Mouse (Mus musculus) induced T-regulatory cell, adult 2 months (primary cell): Measurements from ENCODE around the gene 1700029P11Rik.
"Not testable (repeated sequence)": the region's sequence is repeated elsewhere in the genome, so short reads cannot be mapped to it uniquely, and the experiment has no call there.

Experiments used
- DNase-seq: peaks from one replicate; pipeline ENCODE4 v3.0.0-alpha.2; 2012; ENCODE audit warnings: low read depth

The 1700029P11Rik gene

GRCm38 (mm10) chr15:81957598-81957997 lies 22.7 kb upstream of the 1700029P11Rik start:
- DNase-seq: no peak

DNA sequence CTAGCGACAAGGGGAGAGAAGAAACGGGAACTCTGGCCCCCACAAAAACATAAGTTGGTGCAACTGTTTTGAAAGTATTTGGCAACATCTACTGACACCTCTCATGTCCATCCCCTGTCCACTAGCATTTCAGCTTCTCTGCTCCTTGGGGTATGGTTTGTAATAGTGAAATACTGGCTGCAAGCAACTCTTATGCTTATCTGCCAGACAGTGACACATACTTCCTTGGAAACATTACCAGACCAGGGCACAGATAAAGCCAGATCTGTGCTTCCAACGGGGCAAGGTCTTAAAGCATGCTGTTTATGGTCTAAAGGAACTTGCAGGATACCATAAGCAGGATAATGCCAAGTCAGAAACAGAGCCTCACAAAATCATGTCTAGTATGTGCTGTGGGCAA lies 21.4 kb upstream of the 1700029P11Rik start:
- no peak for DNase-seq

- DNase-seq: peak; percentile 99
Observed at GRCm38 (mm10) chr15:81960171-81961077, 19.9 kb upstream of the 1700029P11Rik start, which contains the start of gene Pmm1. Gene Pmm1, minus strand, starts transcription at chr15:81960930.

DNA sequence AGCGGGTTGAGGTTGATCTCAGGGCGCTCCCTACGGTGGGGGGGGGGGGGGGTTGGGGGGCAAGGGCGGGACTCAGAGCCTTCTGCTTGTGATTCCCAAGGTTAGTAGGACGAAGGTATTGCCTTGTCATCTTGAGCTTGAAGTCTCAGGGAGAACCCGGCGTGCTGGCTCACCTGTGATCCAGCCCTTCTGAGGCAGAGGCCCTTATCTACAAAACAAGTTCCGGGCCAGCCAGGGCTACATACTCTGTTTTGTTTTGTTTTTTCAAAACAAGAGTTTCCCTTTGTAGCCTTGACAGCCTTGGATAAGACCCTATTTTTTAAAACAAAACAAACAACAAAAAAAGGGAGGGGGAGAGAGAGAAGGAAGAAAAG lies 19.3 kb upstream of the 1700029P11Rik start:
- DNase-seq: no peak

GRCm38 (mm10) chr15:81964262-81964661 lies 16.1 kb upstream of the 1700029P11Rik start:
- DNase-seq: no peak

GRCm38 (mm10) chr15:81964980-81965545 lies 15.3 kb upstream of the 1700029P11Rik start:
- DNase-seq: no peak

DNA sequence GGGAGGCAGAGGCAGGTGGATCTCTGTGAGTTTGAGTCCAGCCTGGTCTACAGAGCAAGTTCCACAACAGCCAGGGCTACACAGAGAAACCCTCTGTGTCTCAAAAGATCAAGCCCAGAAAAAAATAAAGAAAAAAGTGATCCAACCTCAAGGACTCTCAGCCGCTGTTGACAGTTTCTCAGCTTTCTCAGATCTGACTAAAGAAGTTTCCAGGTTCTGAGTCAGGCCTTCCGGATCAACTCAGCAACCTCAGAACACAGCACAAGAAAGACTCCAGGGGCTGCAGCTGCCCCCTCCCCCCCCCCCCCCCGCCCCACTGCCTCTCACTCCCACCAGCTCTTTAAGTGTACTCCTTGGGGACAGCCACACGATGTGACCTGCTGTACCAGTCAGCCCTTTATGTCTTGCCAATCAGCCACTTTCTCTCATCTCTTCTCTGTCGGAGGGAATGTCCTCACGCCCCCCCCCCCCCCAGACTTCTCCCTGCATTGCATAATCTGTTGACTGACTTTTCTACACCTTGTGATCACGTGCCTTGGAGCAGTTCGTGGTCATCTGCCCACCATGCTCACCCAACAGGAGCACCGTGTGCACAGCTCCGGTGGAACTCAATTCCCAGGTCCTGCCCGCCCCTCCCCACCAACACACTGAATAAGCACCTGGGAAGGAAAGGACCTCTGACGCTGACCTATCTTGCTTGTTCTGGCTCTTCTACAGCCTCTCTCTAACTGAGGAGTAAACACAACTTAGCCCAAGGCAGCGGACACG lies 14.1 kb upstream of the 1700029P11Rik start:
- DNase-seq: peak; percentile 53

DNA sequence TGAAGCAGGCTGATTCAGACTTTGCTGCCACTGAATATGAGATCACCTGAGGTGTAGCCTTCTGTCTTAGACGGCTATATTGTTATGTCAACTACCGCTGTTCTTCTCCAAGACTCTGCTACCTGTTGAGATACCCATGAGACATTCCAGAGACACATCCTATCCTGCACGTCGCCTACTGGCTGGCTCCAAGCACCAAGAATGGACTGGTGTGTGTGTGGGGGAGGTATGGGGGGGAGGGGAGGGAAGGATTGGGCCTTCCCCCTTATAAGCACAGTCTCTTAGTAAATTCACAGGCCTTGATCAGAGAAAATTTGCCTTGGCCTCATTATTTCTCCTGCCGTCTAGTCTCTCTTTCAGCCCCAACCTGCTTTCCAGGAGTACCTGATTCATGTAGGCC lies 12.5 kb upstream of the 1700029P11Rik start:
- DNase-seq: no peak

DNA sequence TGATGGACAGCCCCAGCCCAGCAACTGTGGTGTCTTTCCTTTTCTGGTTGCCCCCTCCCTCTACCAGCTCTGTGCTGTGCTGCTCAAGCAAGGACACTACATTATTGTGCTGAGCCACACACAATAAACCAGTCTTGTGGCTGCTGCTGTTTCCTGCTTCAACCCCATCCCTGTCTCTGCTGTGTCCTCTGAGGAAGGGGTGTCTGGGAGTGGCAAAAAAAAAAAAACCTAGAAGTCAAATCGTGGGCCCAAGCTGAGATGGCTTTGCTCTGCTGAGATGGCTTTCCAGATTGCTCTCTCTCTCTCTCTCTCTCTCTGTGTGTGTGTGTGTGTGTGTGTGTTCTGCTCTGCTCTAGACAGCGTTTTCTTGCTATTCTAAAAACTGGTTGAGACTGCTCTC lies 11.9 kb upstream of the 1700029P11Rik start:
- peak; percentile 60 for DNase-seq

GRCm38 (mm10) chr15:81969173-81969572 lies 11.2 kb upstream of the 1700029P11Rik start:
- DNase-seq: peak; percentile 70

DNA sequence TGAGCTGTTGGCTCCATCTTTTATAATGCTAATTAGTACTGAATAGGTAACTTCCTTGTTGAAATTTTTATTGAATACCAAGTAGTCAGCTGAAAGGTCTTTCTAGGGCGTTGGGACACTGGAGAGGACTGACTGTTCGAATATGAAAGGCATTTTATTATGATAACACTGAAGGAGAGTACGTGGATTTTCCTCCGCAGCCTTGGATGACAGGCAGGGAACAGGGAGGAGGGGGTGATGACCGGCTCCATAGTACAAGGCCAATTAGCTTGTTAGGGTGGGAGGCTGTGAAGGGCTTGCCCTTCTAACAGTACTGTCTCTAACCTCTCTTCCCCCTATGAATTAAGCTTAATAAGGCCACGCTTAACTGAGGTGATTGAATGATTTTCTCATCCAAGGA lies 10.7 kb upstream of the 1700029P11Rik start:
- not testable (repeated sequence) for DNase-seq

DNA sequence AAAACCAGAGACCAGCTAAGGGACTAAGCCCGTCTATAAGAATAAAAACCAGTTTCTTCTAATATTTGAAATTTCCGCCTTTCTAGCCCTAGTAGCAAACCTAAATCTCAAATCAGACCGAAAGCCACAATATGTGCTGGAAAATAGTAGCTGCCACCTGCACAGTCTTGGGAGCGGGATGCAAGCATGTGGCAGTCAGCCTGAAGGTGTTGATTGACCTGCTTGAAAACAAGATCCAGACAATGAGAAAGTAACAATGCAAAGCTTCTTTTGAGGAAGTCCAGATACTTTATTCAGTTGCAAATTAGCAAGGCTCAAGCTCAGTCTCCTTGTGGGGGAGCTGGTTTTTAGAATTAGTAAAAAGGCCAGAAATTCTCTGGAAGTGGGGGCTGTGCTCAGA lies 9.8 kb upstream of the 1700029P11Rik start:
- not testable (repeated sequence) for DNase-seq

GRCm38 (mm10) chr15:81975156-81975555 lies 5.2 kb upstream of the 1700029P11Rik start:
- not testable (repeated sequence) for DNase-seq

DNA sequence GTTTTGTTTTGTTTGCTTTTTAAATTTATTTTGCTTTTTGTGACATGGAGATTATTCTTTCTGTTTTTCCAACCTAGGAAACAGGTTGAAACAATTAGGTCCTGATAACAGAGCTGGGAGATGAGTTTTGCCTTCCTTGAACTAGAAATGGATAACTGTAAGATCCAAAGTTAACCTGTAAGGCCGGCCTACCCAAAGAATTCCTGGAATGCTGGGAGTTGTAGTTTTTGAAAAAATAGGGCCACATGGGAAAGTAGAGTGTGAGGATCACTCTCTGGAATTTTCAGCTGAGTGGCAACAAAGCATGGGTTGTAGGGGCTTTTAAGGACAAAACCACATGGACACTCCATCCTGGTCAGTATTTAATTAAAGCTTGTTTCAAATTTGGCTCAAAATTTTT lies 1.8 kb downstream of the 1700029P11Rik start:
- no peak for DNase-seq

DNA sequence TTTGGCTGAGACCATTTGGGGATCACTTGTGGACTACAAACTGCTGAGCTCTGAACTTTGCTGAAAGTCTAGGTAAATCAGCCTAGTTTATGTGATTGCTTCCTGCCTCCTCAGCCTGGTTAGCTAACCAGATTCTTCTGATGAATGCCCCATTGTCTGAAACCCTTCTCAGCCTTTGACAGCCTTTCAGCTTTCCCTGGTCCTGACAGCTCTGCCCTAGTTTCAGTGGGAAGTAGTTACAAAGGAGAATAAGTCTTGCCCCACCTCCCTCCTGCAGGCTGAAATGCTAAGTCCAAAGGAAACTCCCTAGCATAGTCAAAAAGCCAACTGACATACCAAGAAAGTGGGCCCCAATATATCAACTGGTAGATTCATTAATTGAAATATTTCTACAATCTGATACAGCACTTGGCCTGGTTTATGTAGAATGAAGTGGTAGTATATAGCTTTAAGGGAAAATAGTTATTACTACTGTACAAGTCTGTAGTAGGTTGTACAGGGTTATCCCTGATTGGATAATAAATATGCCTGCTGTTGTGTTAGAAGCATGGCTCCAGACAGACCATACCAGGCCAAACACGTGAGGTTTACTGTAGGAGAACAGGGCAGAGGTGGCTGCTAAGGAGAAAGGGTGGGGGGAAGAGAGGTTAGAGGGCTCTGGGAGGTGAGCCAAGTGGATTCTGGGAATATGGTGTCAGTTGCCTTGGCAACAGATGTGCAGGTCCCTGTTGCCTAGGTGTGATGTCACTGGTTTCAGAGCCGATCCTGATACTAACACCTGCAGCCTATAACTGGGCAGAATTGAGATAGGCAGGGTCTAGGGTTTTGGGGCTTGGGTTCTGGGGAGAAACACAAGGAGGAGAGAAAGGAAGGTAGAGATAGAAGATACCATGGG lies 5.2 kb downstream of the 1700029P11Rik start:
- DNase-seq: no peak

DNA sequence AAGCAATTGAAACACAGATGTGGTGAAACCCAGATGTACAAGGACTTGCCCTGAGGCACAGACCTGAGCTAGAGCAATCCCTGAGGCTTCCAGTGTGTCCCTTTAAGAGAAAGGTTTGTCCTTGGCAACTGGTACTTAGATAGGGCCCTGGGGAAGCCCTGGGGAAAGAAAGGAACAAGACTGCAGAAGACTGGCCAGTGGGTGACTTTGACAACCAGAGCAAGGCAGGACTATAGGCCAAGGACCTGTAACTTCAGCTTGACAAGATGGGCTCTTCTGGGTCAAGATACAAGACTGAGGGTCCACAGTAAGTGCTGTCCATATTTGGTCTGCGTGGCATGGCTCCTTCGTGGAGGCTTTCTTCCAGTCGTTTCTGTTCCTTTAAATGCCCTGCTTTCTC lies 7.3 kb downstream of the 1700029P11Rik start, which contains the start of gene Xrcc6:
Xrcc6 (plus strand) TSS at position 190 of the 400 bp plus-strand sequence.
- no peak for DNase-seq

GRCm38 (mm10) chr15:81989371-81990062 lies 9.2 kb downstream of the 1700029P11Rik start:
- DNase-seq: peak; percentile 91

DNA sequence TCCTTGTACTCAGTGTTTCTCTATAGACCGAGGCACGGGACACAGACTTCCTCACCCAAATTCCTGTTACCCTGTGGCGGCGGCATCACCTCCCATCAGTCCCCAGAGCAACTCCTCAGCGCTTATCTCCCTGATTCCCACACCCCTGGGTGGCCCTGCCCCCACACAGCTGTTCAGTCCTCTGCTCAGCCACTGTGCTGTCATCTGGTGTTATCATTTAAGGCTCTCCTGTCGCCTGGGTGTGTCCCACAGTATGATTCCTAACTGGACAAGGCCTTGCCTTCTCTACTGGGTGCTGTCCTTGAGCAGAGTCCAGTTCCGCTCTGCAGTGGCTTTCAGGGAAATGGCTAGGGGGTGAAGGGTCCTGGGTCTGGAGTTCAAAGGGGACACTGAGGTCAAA lies 10.2 kb downstream of the 1700029P11Rik start:
- no peak for DNase-seq

- no peak for DNase-seq
Observed at GRCm38 (mm10) chr15:81993992-81994391, 13.7 kb downstream of the 1700029P11Rik start.

GRCm38 (mm10) chr15:82004257-82004656 lies 23.9 kb downstream of the 1700029P11Rik start:
- DNase-seq: no peak

DNA sequence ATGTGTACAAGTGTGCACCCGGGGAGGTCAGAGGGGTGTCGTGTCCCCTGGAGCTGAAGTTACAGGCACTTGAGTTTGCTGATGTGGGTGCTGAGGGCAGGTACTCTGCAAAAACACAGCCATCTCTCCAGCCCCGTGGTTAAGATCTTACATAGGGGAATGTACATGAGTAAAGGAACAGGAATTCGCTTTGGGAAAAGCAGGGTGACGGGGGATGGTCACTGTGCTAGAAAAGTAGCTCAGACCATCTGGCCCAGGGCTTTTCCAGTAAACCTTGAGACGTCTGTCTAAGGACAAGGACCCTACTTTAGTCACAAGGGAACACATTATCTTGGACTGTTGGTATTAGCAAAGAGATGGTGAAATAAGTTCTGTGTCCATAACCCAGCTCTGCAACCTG lies 31.6 kb downstream of the 1700029P11Rik start:
- no peak for DNase-seq
